Mouse (Mus musculus): ENCODE data around the gene Stx19. TPM values are rescaled to one million over a fixed set of nuclear protein-coding genes. Genes with fewer than 3 reads are reported as not detected.

The Stx19 gene
- polyA plus RNA-seq, 1 experiment from 2014 or later: 0.52 TPM

- no peaks in the 10 kb centered on the region for H3K27me3 ChIP-seq
- WGBS: 5% methylated on average over 35 of the region's 42 CpGs
- H3K27ac ChIP-seq: peak within 1 kb of the TSS; percentile 19; the same call in 1 of the 2 replicates
Measured at GRCm38 (mm10) chr16:62854191-62855068, 40.0 kb downstream of the Stx19 start, which contains the start of gene Pros1. Pros1 (plus strand) TSS chr16:62854307.

GRCm38 (mm10) chr16:62855385-62855784 is 40.9 kb downstream of the Stx19 start:
- no peak overlapping the region for H3K4me2 ChIP-seq
- no peak for ATAC-seq
- no peak overlapping the region for H3K4me3 ChIP-seq
- 80% methylated on average over 6 of the region's 6 CpGs for WGBS
- peaks cover 4% of the 10 kb centered on the region for H3K4me1 ChIP-seq
- no peak overlapping the region for H3K27ac ChIP-seq
- no peak overlapping the region for H3K9ac ChIP-seq
- H3K36me3 ChIP-seq (ENCODE audit: poor library complexity, severe bottlenecking): no peaks in the 10 kb centered on the region
- H3K27me3 ChIP-seq: no peaks in the 10 kb centered on the region
- no peaks in the 10 kb centered on the region for H3K9me3 ChIP-seq (replicated peaks)

More at GRCm38 (mm10) chr16:62854191-62855068, 40.0 kb downstream of the Stx19 start, which contains the start of gene Pros1:
- ATAC-seq: peak; percentile 93
- Histone ChIP-seq H3K4me2 (peak within 1 kb of the TSS; percentile 91), H3K4me1 (peaks cover 4% of the 10 kb centered on the region), H3K9ac (peak within 1 kb of the TSS; percentile 84), H3K9me3 (replicated peaks) (no peaks in the 10 kb centered on the region), H3K4me3 (peak within 1 kb of the TSS; percentile 59), H3K36me3 (ENCODE audit: poor library complexity, severe bottlenecking) (no peaks in the 10 kb centered on the region)

- Histone ChIP-seq H3K4me1 (peaks cover 4% of the 10 kb centered on the region), H3K9ac (no peak overlapping the region), H3K4me3 (no peak overlapping the region), H3K4me2 (no peak overlapping the region), H3K9me3 (replicated peaks) (no peaks in the 10 kb centered on the region), H3K36me3 (ENCODE audit: poor library complexity, severe bottlenecking) (no peaks in the 10 kb centered on the region), H3K27me3 (no peaks in the 10 kb centered on the region), H3K27ac (no peak overlapping the region)
- no peak for ATAC-seq
- 95% methylated on average over 2 of the region's 2 CpGs for WGBS
Measured at GRCm38 (mm10) chr16:62856273-62856672, 41.8 kb downstream of the Stx19 start.

GRCm38 (mm10) chr16:62857498-62857897 is 43.0 kb downstream of the Stx19 start:
- Histone ChIP-seq H3K27ac (no peak overlapping the region), H3K36me3 (ENCODE audit: poor library complexity, severe bottlenecking) (no peaks in the 10 kb centered on the region), H3K4me1 (peaks cover 4% of the 10 kb centered on the region), H3K27me3 (no peaks in the 10 kb centered on the region), H3K9ac (no peak overlapping the region), H3K9me3 (replicated peaks) (no peaks in the 10 kb centered on the region), H3K4me3 (no peak overlapping the region), H3K4me2 (no peak overlapping the region)
- WGBS: 91% methylated on average over 2 of the region's 2 CpGs
- ATAC-seq: no peak

- no peaks in the 10 kb centered on the region for H3K27me3 ChIP-seq
- no peak overlapping the region for H3K4me2 ChIP-seq
- peaks cover 4% of the 10 kb centered on the region for H3K4me1 ChIP-seq
- no peak for ATAC-seq
- H3K9ac ChIP-seq: no peak overlapping the region
- no peak overlapping the region for H3K4me3 ChIP-seq
- H3K9me3 ChIP-seq (replicated peaks): no peaks in the 10 kb centered on the region
- no peaks in the 10 kb centered on the region for H3K36me3 ChIP-seq (ENCODE audit: poor library complexity, severe bottlenecking)
- no peak overlapping the region for H3K27ac ChIP-seq
- WGBS: 95% methylated on average over 1 of the region's 1 CpGs
Measured at GRCm38 (mm10) chr16:62858018-62858417, 43.5 kb downstream of the Stx19 start.

- H3K4me3 ChIP-seq: no peak overlapping the region
- no peak overlapping the region for H3K27ac ChIP-seq
- no peak overlapping the region for H3K9ac ChIP-seq
- no peaks in the 10 kb centered on the region for H3K9me3 ChIP-seq (replicated peaks)
- H3K36me3 ChIP-seq (ENCODE audit: poor library complexity, severe bottlenecking): no peaks in the 10 kb centered on the region
- no peak overlapping the region for H3K4me2 ChIP-seq
- H3K4me1 ChIP-seq: no peaks in the 10 kb centered on the region
- WGBS: 74% methylated on average over 1 of the region's 1 CpGs
- no peaks in the 10 kb centered on the region for H3K27me3 ChIP-seq
- ATAC-seq: no peak
Measured at GRCm38 (mm10) chr16:62860140-62860539, 45.7 kb downstream of the Stx19 start.

GRCm38 (mm10) chr16:62861455-62861854 is 47.0 kb downstream of the Stx19 start:
- Histone ChIP-seq H3K4me3 (no peak overlapping the region), H3K9ac (no peak overlapping the region), H3K27me3 (no peaks in the 10 kb centered on the region), H3K36me3 (ENCODE audit: poor library complexity, severe bottlenecking) (no peaks in the 10 kb centered on the region), H3K4me1 (no peaks in the 10 kb centered on the region), H3K9me3 (replicated peaks) (no peaks in the 10 kb centered on the region), H3K27ac (no peak overlapping the region), H3K4me2 (no peak overlapping the region)
- WGBS: 60% methylated on average over 6 of the region's 6 CpGs
- no peak for ATAC-seq

- H3K4me3 ChIP-seq: no peak overlapping the region
- H3K9me3 ChIP-seq (replicated peaks): no peaks in the 10 kb centered on the region
- no peak overlapping the region for H3K9ac ChIP-seq
- no peak for ATAC-seq
- H3K27ac ChIP-seq: no peak overlapping the region
- H3K4me2 ChIP-seq: no peak overlapping the region
- WGBS: 79% methylated on average over 5 of the region's 5 CpGs
- no peaks in the 10 kb centered on the region for H3K4me1 ChIP-seq
- H3K27me3 ChIP-seq: no peaks in the 10 kb centered on the region
- no peaks in the 10 kb centered on the region for H3K36me3 ChIP-seq (ENCODE audit: poor library complexity, severe bottlenecking)
Measured at GRCm38 (mm10) chr16:62872688-62873117, 58.2 kb downstream of the Stx19 start.

- Histone ChIP-seq H3K9me3 (replicated peaks) (no peaks in the 10 kb centered on the region), H3K4me1 (no peaks in the 10 kb centered on the region), H3K36me3 (ENCODE audit: poor library complexity, severe bottlenecking) (no peaks in the 10 kb centered on the region), H3K4me2 (no peak overlapping the region), H3K4me3 (no peak overlapping the region), H3K27me3 (no peaks in the 10 kb centered on the region), H3K27ac (no peak overlapping the region), H3K9ac (no peak overlapping the region)
- no peak for ATAC-seq
- WGBS: 46% methylated on average over 4 of the region's 4 CpGs
Measured at GRCm38 (mm10) chr16:62873180-62873579, 58.7 kb downstream of the Stx19 start.

Small RNAs within 50 kb of the gene (microRNA-seq; reads per million reads assigned to microRNA genes)
- not detected for gene Gm25986

Other genes with a start within 250 kb of the Stx19 start
- 10.4 and 10.8 TPM in 2 replicates for gene Nsun3, start 27.9 kb upstream of the Stx19 start, polyA plus RNA-seq (2015; fragmentation: Nextera tagmentation; extraction: Ambion mirVana)
- 19.0 and 19.5 TPM in 2 replicates for gene Arl13b, start 32.4 kb downstream of the Stx19 start, polyA plus RNA-seq (2015; fragmentation: Nextera tagmentation; extraction: Ambion mirVana)
- gene Pros1, start 39.6 kb downstream of the Stx19 start, polyA plus RNA-seq (2015; fragmentation: Nextera tagmentation; extraction: Ambion mirVana): 7.7 and 8.6 TPM in 2 replicates

Measured in forebrain, embryonic 13.5 days (tissue).